ENCODE assay signal across 16 mouse cellular contexts in genomic region chr3:98254656-98255583, GRCm38 (mm10). TPM values are rescaled to one million over a fixed set of nuclear protein-coding genes. Genes with fewer than 3 reads are reported as not detected.
DNase-seq lines count a peak whose midpoint lies in the region; ATAC-seq lines count a peak whose summit lies in the region.
"Had no signal": no experiment of that assay in that cellular context is flagged by ENCODE, and none has a peak within 500 bp of the region (broad histone marks: within the 10 kb centered on the region; RNA-seq: fewer than 3 reads in every experiment).

No protein-coding gene starts in this region.

- H3K36me3 ChIP-seq in lung, embryonic 16.5 days (ENCODE audit: control insufficient read depth, insufficient read depth, low read length) = no peaks in the 10 kb centered on the region
- H3K36me3 ChIP-seq: heart, embryonic 15.5 days; midbrain, embryonic 10.5 days had no signal

- H3K9me3 ChIP-seq in lung, embryonic 16.5 days (ENCODE audit: control insufficient read depth, low read length) = no peaks in the 10 kb centered on the region
- H3K9me3 ChIP-seq: heart, embryonic 15.5 days had no signal

- WGBS in lung, embryonic 16.5 days = 79% methylated on average over 8 of the region's 8 CpGs

- DNase-seq in cerebellum, postnatal 25 days = peak; percentile 14 to 16
- no peak for DNase-seq in cerebellum, adult 11-12 months
- peak; percentile 51 for DNase-seq in kidney, adult 9 months
- no peak for DNase-seq in kidney, postnatal 14 days
- no peak for DNase-seq in lung, postnatal 36 days
- peak; percentile 57 for DNase-seq in testis, postnatal 14 days (ENCODE audit: low spot score)
- DNase-seq in right cerebral cortex, postnatal 10 days (ENCODE audit: low spot score in 2 of 2) = no peak
- DNase-seq: cerebellum, adult 9-10 months; lung, postnatal 10 days; thymus, adult 2 months had no signal

- ATAC-seq in lung, embryonic 16.5 days (ENCODE audit: low read depth) = no peak

- peak overlapping the region; percentile 2; the same call in 1 of the 2 replicates for H3K27ac ChIP-seq in lung, embryonic 16.5 days (ENCODE audit: low read length)
- H3K27ac ChIP-seq: heart, embryonic 15.5 days; midbrain, embryonic 10.5 days had no signal

- H3K4me2 ChIP-seq in lung, embryonic 16.5 days (ENCODE audit: low read depth, low read length) = no peak overlapping the region
- H3K4me2 ChIP-seq: heart, embryonic 15.5 days had no signal

- no peaks in the 10 kb centered on the region for H3K27me3 ChIP-seq in lung, embryonic 16.5 days (ENCODE audit: control insufficient read depth, insufficient read depth, low read depth, low read length)
- H3K27me3 ChIP-seq: heart, embryonic 15.5 days had no signal

- H3K4me3 ChIP-seq in lung, embryonic 16.5 days (ENCODE audit: low read length) = no peak overlapping the region
- H3K4me3 ChIP-seq: heart, embryonic 15.5 days; midbrain, embryonic 10.5 days had no signal

- no peak overlapping the region for H3K9ac ChIP-seq in lung, embryonic 16.5 days (ENCODE audit: low read length)
- H3K9ac ChIP-seq: heart, embryonic 15.5 days had no signal

- H3K4me1 ChIP-seq in lung, embryonic 16.5 days (replicated peaks; ENCODE audit: control insufficient read depth, insufficient read depth, low read length) = no peaks in the 10 kb centered on the region
- H3K4me1 ChIP-seq: heart, embryonic 15.5 days; midbrain, embryonic 10.5 days had no signal

RNA-seq across cellular contexts. Expression of gene Hmgcs2, which starts 25.3 kb away (rescaled TPM):
- 5.7 and 9.4 TPM in 2 replicates for polyA plus RNA-seq in lung, embryonic 16.5 days (2015; fragmentation: Nextera tagmentation; extraction: Ambion mirVana)

RNA-seq across cellular contexts. Expression of gene Reg4, which starts 33.0 kb away (rescaled TPM):
- not detected in 2 replicates for polyA plus RNA-seq in lung, embryonic 16.5 days (2015; fragmentation: Nextera tagmentation; extraction: Ambion mirVana)
- polyA plus RNA-seq: embryonic facial prominence, embryonic 11.5 days; forebrain, embryonic 11.5 days; heart, embryonic 15.5 days; limb, embryonic 14.5 days; midbrain, embryonic 10.5 days had no signal

Comparison
In these comparisons a context has a peak if more than half of its experiments do, and no peak if none do; other contexts are left out.
1. DNase-seq: peak in cerebellum, postnatal 25 days (2 of 2), kidney, adult 9 months (single experiment) and testis, postnatal 14 days (single experiment); none in cerebellum, adult 11-12 months (single experiment), kidney, postnatal 14 days (single experiment), lung, postnatal 36 days (single experiment) and right cerebral cortex, postnatal 10 days (0 of 2).